Mouse (Mus musculus) midbrain, embryonic 15.5 days (tissue): ENCODE data around the gene Acrbp. TPM values are rescaled to one million over a fixed set of nuclear protein-coding genes. Genes with fewer than 3 reads are reported as not detected.

Source experiments
- ATAC-seq: fragments of 200-750 bp; cut with Nextera tagmentation; replicated peaks from 2 replicates; pipeline ENCODE4 v1.8.0; 2017; ENCODE audit warnings: moderate TSS enrichment
- H3K27ac ChIP-seq: fragments of 300-500 bp; sonication (generic); 2 replicates; pipeline ENCODE4 v1.5.1; 2015; ENCODE audit warnings: mild to moderate bottlenecking, inconsistent platforms
- H3K27me3 ChIP-seq: fragments of 300-500 bp; sonication (generic); replicated peaks from 2 replicates; pipeline ENCODE4 v1.6.1; 2015; ENCODE audit warnings: inconsistent platforms
- H3K36me3 ChIP-seq: fragments of 300-500 bp; sonication (generic); replicated peaks from 2 replicates; pipeline ENCODE4 v1.6.1; 2015; ENCODE audit warnings: inconsistent platforms
- H3K4me1 ChIP-seq: fragments of 300-500 bp; sonication (generic); 2 replicates; pipeline ENCODE4 v1.6.1; 2015; ENCODE audit warnings: inconsistent platforms
- H3K4me2 ChIP-seq: fragments of 300-500 bp; sonication (generic); 2 replicates; pipeline ENCODE4 v1.6.1; 2015; ENCODE audit warnings: inconsistent platforms, mild to moderate bottlenecking, moderate library complexity
- H3K4me3 ChIP-seq: fragments of 300-500 bp; sonication (generic); 2 replicates; pipeline ENCODE4 v1.5.1; 2015; ENCODE audit warnings: mild to moderate bottlenecking, inconsistent platforms
- H3K9ac ChIP-seq: fragments of 300-500 bp; sonication (generic); 2 replicates; pipeline ENCODE4 v1.6.1; 2015; ENCODE audit warnings: mild to moderate bottlenecking, inconsistent platforms
- H3K9me3 ChIP-seq: fragments of 300-500 bp; sonication (generic); 2 replicates; pipeline ENCODE4 v1.6.1; 2016; ENCODE audit warnings: inconsistent platforms
- WGBS: fragments of 180-500 bp; shearing (Covaris S2); methylation state at CpG from one replicate; pipeline ENCODE4 v1.1.7; 2015; ENCODE audit warnings: mixed read lengths; 5-methylcytosine and 5-hydroxymethylcytosine counted together
- polyA plus RNA-seq: library from polyadenylated mRNA; unstranded; fragments of >200 nt; fragmentation: Nextera tagmentation; extraction: Ambion mirVana; gene quantifications from 2 replicates; pipeline ENCODE4 v1.2.1, GENCODE M21; 2015

Gene Acrbp
- polyA plus RNA-seq, 1 experiment from 2014 or later = 19.6 TPM

DNA sequence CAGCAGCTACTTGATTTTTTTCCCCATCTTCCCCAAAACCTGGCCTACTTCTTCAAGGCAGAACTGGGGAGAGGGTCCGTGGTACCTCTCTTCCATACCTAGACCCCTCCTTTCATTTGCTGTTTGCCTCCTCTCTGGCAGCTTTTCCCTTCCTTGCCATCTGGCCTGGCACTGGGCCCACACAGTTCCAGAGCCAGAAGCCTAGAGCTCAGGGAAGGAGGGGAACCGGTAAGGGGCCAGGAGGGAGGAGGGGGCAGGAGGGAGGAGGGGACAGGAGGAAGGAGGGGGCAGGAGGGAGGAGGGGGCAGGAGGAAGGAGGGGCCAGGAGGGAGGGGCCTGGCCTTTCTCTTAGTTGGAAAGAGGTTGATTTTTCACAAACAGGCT, 22.4 kb downstream of the Acrbp start:
- Histone ChIP-seq H3K4me1 (peaks cover 4% of the 10 kb centered on the region; the same call in 1 of the 2 replicates), H3K9me3 (no peaks in the 10 kb centered on the region), H3K9ac (no peak overlapping the region), H3K4me3 (no peak overlapping the region), H3K4me2 (no peak overlapping the region), H3K27ac (peak overlapping the region; percentile 66), H3K36me3 (no peaks in the 10 kb centered on the region), H3K27me3 (no peaks in the 10 kb centered on the region)
- WGBS = 10% methylated on average over 2 of the region's 2 CpGs
- ATAC-seq = peak; percentile 80

DNA sequence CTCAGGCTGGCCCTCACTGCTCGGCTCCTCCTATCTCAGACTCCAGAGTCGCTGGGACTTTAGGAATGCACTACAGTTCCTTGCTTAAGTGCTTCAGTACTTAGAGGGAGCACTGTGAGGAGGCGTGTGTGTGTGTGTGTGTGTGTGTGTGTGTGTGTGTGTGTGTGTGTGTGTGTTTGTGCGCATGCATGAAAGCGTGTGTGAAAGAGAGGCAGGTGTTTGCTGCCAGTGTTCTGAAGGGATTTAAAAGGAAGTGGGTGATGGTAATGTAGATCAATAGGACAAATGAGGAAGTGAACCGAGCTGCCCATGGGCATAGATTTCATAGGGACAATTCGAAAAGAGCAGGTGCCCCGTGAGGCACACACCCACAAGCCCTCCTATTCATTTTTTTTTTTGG, 24.3 kb downstream of the Acrbp start:
- no peaks in the 10 kb centered on the region for H3K36me3 ChIP-seq
- peaks cover 4% of the 10 kb centered on the region; the same call in 1 of the 2 replicates for H3K4me1 ChIP-seq
- no peak overlapping the region for H3K4me3 ChIP-seq
- H3K9ac ChIP-seq = no peak overlapping the region
- H3K4me2 ChIP-seq = no peak overlapping the region
- WGBS = 66% methylated on average over 8 of the region's 8 CpGs
- H3K27me3 ChIP-seq = no peaks in the 10 kb centered on the region
- no peaks in the 10 kb centered on the region for H3K9me3 ChIP-seq
- H3K27ac ChIP-seq = no peak overlapping the region
- no peak for ATAC-seq

DNA sequence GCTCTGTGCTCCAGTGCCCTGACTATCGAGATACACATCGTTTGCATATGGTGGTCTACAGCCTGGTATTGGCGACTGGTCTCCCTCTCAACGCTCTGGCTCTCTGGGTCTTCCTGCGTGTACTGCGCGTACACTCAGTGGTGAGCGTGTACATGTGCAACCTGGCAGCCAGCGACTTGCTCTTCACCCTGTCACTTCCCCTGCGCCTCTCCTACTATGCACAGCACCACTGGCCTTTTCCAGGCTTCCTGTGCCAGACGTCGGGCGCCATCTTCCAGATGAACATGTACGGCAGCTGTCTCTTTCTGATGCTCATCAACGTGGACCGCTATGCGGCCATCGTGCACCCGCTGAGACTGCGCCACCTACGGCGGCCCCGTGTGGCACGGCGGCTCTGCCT, 31.9 kb downstream of the Acrbp start:
- WGBS = 23% methylated on average over 25 of the region's 25 CpGs
- no peak; the same call in 1 of the 2 replicates for ATAC-seq
- Histone ChIP-seq H3K4me3 (peak overlapping the region; percentile 46), H3K36me3 (no peaks in the 10 kb centered on the region), H3K27me3 (no peaks in the 10 kb centered on the region), H3K27ac (peak overlapping the region; percentile 94), H3K4me1 (peaks cover 11% of the 10 kb centered on the region), H3K4me2 (peak overlapping the region; percentile 74), H3K9me3 (no peaks in the 10 kb centered on the region), H3K9ac (peak overlapping the region; percentile 55)

DNA sequence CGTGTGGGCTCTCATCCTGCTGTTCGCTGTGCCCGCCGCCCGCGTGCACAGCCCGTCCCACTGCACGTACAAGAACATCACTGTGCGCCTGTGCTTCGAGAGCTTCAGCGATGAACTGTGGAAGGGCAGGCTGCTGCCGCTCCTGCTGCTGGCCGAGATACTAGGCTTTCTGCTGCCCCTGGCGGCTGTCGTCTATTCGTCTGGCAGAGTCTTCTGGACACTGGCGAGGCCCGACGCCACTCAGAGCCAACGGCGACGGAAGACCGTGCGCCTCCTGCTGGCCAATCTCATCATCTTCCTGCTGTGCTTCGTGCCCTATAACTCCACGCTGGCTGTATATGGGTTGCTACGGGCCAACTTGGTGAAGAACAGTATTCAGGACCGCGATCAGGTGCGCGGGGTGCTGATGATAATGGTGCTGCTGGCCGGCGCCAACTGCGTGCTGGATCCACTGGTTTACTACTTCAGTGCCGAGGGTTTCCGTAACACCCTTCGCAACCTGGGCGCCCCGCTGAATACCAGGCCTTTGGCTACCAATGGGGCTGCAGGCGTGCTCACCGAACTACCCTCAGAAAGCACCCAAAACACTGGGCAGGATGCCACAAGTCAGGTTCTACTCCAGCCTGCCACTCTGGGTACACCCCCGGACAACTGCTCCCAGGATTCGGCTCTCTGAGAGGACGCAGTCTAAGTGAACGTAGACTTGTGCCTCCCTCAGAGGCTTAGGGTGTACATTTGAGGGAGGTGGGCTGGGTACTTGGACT, 32.5 kb downstream of the Acrbp start:
- peak overlapping the region; percentile 46 for H3K4me3 ChIP-seq
- H3K27ac ChIP-seq = peak overlapping the region; percentile 94
- peak; percentile 93 for ATAC-seq
- H3K36me3 ChIP-seq = no peaks in the 10 kb centered on the region
- H3K4me1 ChIP-seq = peaks cover 11% of the 10 kb centered on the region
- 21% methylated on average over 45 of the region's 45 CpGs for WGBS
- no peaks in the 10 kb centered on the region for H3K27me3 ChIP-seq
- peak overlapping the region; percentile 74 for H3K4me2 ChIP-seq
- no peaks in the 10 kb centered on the region for H3K9me3 ChIP-seq
- peak overlapping the region; percentile 55 for H3K9ac ChIP-seq

DNA sequence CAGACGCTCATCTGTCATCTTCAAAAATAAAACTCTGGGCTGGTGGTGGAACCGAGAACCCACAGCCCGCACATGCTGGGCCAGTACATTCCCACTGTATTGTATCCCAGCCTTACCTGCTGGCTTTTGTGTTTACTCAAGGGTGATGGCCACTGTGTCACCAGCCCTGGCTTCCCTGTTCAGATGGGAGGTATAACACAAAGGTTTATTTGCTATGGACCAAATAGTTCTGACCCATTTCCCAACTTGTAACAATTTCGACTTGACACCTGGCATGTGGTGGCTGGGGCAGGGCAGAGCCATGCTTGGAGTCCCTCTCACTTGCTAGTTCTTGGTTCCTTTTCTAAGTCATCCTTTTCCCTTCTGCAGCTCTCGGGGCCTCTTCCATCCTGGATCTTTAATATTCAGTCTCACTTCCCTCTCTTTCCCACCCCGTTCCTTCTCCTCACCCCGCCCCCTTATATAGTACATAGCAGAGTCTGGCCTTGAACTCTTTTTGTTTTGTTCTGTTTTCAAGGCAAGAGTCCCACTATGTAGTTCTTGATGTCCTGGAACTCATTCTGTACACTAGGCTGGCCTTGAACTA, 33.4 kb downstream of the Acrbp start:
- 84% methylated on average over 7 of the region's 7 CpGs for WGBS
- no peak for ATAC-seq
- no peak overlapping the region for H3K9ac ChIP-seq
- H3K4me3 ChIP-seq = no peak overlapping the region
- no peaks in the 10 kb centered on the region for H3K27me3 ChIP-seq
- H3K4me1 ChIP-seq = peaks cover 11% of the 10 kb centered on the region
- no peak overlapping the region for H3K27ac ChIP-seq
- no peak overlapping the region for H3K4me2 ChIP-seq
- no peaks in the 10 kb centered on the region for H3K36me3 ChIP-seq
- H3K9me3 ChIP-seq = no peaks in the 10 kb centered on the region

DNA sequence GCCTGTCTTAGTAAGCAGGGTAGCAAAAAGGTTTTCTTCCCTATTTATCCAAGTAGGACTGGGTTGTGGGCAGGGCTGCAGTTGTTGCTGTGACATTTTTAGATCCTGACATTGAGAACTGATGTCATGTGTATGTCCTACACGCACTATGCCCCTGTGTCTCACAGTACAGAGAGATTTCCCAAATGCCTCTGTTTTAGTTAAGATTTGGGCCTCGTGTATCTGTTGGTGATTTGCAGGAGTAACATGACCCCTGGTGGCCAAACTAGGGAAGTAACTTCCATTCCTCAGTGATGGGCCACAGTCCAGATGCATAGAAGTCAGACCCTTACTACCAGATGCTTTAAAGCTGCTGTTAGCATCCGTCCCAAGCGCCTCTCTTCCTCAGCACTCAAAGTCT, 34.9 kb downstream of the Acrbp start:
- 11% methylated on average over 4 of the region's 4 CpGs for WGBS
- H3K4me2 ChIP-seq = no peak overlapping the region
- peaks cover 22% of the 10 kb centered on the region for H3K4me1 ChIP-seq
- no peaks in the 10 kb centered on the region for H3K36me3 ChIP-seq
- H3K27ac ChIP-seq = no peak overlapping the region
- H3K4me3 ChIP-seq = no peak overlapping the region
- H3K27me3 ChIP-seq = no peaks in the 10 kb centered on the region
- H3K9ac ChIP-seq = no peak overlapping the region
- no peaks in the 10 kb centered on the region for H3K9me3 ChIP-seq
- no peak for ATAC-seq

DNA sequence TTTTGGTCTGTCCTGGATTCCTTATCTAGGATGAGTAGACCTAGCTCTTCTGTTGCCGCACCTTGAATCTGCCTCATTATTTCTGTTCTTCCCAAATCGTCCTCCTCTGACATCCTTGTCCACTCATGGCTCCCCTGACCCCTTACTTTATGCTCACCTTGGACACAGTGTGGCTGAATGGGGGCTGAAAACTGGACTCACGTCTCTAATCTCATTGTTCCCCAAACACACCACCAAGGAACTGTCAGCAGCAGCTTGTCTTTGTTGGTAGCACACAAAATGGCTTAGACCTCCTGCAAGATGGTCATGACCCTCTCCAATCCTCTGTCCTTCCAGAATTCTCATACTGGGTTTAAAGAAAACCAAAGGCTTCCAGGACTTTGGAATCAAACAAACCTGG, 38.4 kb downstream of the Acrbp start:
- no peak overlapping the region for H3K9ac ChIP-seq
- no peaks in the 10 kb centered on the region for H3K9me3 ChIP-seq
- no peak for ATAC-seq
- H3K4me3 ChIP-seq = no peak overlapping the region
- no peaks in the 10 kb centered on the region for H3K36me3 ChIP-seq
- no peaks in the 10 kb centered on the region for H3K27me3 ChIP-seq
- H3K4me2 ChIP-seq = no peak overlapping the region
- peaks cover 28% of the 10 kb centered on the region for H3K4me1 ChIP-seq
- whole genome bisulfite sequencing = 78% methylated on average over 3 of the region's 3 CpGs
- H3K27ac ChIP-seq = peak overlapping the region; percentile 95

DNA sequence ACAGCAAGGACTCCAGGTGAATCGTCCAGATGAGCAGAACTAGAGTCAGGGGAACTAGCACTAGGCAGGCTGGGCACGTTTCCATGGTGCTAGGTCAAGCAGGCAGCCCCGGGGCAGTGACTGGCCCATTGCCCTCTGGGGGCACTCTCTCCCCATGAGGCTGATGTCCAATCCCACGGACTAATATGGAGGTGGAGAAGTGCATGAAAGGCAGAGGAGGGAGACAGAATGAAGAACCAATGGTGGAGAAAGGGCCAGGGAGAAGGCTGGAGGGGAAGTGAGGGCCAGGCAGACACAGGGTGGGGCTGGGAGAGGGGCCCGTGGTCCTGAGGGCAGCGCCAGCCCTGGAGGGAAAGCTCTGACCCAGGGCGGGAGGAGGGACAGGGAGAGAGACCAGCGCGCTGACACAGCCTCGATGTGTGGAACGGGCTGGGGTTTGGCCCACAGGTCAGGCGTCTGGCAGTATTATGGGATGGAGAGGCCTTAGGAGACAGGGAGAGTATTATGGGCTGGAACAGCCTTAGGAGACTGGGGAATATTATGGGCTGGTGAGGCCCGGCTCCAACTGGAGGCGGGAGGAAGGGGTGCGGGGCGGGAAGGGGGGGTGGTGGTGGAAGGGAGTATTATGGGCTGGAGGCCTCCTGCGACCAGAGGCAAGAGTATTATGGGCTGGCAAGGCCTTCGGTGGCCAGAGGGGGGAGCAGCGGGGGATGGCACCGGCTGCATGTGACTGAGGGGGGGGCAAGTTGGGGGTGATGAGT, 39.3 kb downstream of the Acrbp start:
- Histone ChIP-seq H3K9me3 (no peaks in the 10 kb centered on the region), H3K9ac (peak overlapping the region; percentile 26; the same call in 1 of the 2 replicates), H3K4me1 (peaks cover 28% of the 10 kb centered on the region), H3K36me3 (no peaks in the 10 kb centered on the region), H3K4me2 (peak overlapping the region; percentile 49), H3K27me3 (no peaks in the 10 kb centered on the region), H3K27ac (peak overlapping the region; percentile 95), H3K4me3 (peak overlapping the region; percentile 17)
- peak; percentile 85 for ATAC-seq
- under 1% methylated on average over 16 of the region's 20 CpGs for WGBS

DNA sequence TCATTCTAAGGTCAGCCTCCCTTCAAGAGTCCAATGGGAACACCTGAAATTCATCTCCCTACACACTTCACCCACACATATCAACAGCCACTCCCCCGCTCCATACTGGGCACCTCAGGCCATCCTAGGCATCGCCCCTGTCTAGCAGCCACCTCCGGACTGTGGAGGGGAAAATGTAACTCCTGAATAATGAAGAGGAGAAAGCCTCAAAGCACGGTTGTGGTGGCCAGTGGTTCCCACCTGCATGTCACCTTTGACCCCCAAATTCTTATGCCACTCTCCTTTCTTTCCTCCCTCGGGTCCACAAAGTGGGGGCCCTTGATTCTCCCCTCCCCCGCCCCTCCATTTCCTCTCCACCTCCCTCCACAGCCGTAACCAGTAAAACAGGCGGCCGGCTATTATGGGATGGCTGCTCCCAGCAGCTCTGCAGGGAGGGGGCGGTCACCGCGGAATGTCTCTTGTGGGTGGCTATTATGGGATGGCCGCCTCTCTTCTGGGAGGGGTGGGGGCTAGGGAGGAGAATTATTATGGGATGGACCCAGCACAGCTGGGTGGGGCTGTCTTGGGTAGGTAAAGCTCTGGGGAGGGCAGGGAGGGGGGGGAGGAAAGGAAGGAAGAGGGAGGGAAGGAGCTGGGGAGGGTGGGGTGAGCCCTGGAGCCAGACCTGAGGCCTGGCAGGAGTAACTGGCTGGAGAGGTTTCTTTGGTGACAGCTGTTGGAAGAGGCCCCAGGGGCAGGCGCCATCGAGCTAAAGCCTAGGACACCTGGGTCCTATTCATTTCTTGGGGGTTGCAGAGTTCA, 40.2 kb downstream of the Acrbp start:
- Histone ChIP-seq H3K4me2 (peak overlapping the region; percentile 49), H3K27me3 (no peaks in the 10 kb centered on the region), H3K9me3 (no peaks in the 10 kb centered on the region), H3K4me1 (peaks cover 25% of the 10 kb centered on the region), H3K36me3 (no peaks in the 10 kb centered on the region), H3K9ac (peak overlapping the region; percentile 29; the same call in 1 of the 2 replicates), H3K27ac (peak overlapping the region; percentile 95), H3K4me3 (peak overlapping the region; percentile 16)
- ATAC-seq = peak; percentile 82
- 2% methylated on average over 15 of the region's 15 CpGs for whole genome bisulfite sequencing

DNA sequence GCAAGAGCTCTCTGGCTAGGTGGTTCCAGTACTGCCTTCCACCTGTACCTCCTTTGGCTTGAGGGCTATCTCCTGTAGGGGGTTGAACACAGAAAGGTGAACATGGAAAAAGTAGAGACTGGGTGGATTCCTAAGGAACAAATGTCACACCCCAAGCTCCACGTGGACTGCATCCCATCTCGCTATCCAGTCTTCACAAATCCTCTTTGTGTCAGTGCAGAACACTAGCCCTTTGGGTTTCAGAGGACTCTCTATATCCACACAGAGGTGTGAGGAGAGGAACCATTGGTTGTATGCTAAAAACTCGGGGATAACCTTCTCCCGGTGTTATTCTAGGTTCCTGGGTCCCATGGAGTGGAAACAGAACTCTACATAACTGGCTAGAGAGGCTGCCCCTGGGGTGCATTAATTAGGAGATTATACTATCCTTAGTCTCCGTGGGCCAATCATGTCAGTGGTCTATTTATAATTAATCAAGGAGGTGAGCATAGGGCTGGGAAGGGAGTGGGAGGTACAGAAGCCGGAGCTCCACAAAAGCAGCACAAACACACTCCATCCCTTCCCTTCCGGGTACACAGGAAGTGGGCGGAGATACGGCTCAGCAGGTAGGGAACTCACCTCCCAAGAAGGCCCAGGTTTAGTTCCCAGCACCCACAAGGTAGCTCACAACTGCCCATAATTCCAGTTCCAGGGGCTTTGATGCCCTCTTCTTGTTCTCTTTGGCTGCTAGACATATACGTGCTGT, 41.0 kb downstream of the Acrbp start:
- WGBS = 50% methylated on average over 10 of the region's 10 CpGs
- H3K36me3 ChIP-seq = no peaks in the 10 kb centered on the region
- H3K4me1 ChIP-seq = peaks cover 32% of the 10 kb centered on the region
- H3K9me3 ChIP-seq = no peaks in the 10 kb centered on the region
- ATAC-seq = peak; percentile 9
- peak overlapping the region; percentile 49 for H3K4me2 ChIP-seq
- no peaks in the 10 kb centered on the region for H3K27me3 ChIP-seq
- no peak overlapping the region for H3K4me3 ChIP-seq
- peak overlapping the region; percentile 95 for H3K27ac ChIP-seq
- H3K9ac ChIP-seq = 0 out of 2 replicates have a peak overlapping the region, but pooled peaks have one; percentile 3

DNA sequence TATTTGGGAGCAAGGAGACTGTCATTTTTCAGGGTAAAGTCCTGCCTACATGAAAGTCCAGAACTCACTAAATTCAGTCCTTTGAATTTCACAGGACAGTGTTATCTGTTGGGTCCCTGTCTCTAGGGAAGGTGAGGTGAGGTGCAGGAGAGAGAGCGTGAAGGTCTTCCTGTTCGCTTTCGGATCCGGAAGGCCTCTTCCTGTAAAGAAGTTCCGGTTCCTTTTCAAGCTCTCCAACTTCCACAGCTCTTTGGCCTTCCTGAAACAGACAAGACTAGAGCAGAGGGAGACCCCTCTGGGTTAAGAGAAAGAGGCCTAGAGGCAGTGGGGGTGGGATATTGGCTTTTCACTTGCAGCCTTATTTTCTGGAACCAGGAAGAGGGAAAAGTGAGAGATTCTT, 42.9 kb downstream of the Acrbp start:
- Histone ChIP-seq H3K4me2 (no peak overlapping the region), H3K27ac (no peak overlapping the region), H3K4me3 (no peak overlapping the region), H3K9ac (no peak overlapping the region), H3K36me3 (no peaks in the 10 kb centered on the region), H3K4me1 (peaks cover 37% of the 10 kb centered on the region), H3K27me3 (no peaks in the 10 kb centered on the region), H3K9me3 (no peaks in the 10 kb centered on the region)
- 94% methylated on average over 5 of the region's 5 CpGs for WGBS
- ATAC-seq = no peak
